Mouse (Mus musculus): ENCODE measurements at regions not wholly inside any gene's neighbourhood (a gene's known extent, or its start where the extent isn't known, plus 50 kb on each side); places are given as distances from the start of the nearest gene placed in this dataset.

- DNase-seq (ENCODE audit: low read depth, low spot score): no peak
These were observed 1020.5 kb downstream of the 9330182O14Rik start for GRCm38 (mm10) chr15:41154551-41155151.

- DNase-seq (ENCODE audit: low read depth, low spot score): no peak
These were observed 1021.0 kb downstream of the 9330182O14Rik start for GRCm38 (mm10) chr15:41155169-41155638.

- DNase-seq (ENCODE audit: low read depth, low spot score): no peak
These were observed 1023.6 kb downstream of the 9330182O14Rik start for GRCm38 (mm10) chr15:41157802-41158201.

GRCm38 (mm10) chr15:41162268-41162667 lies 1028.1 kb downstream of the 9330182O14Rik start:
- no peak for DNase-seq (ENCODE audit: low read depth, low spot score)

- no peak for DNase-seq (ENCODE audit: low read depth, low spot score)
These were observed 1028.6 kb downstream of the 9330182O14Rik start for GRCm38 (mm10) chr15:41162793-41163192.

GRCm38 (mm10) chr15:41163643-41164358 lies 1029.6 kb downstream of the 9330182O14Rik start:
- DNase-seq (ENCODE audit: low read depth, low spot score): peak; percentile 42

GRCm38 (mm10) chr15:41165534-41165933 lies 1031.4 kb downstream of the 9330182O14Rik start:
- DNase-seq (ENCODE audit: low read depth, low spot score): no peak

- no peak for DNase-seq (ENCODE audit: low read depth, low spot score)
These were observed 1056.6 kb downstream of the 9330182O14Rik start for GRCm38 (mm10) chr15:41190792-41191191.

GRCm38 (mm10) chr15:41193240-41193639 lies 1059.1 kb downstream of the 9330182O14Rik start:
- peak; percentile 15 for DNase-seq (ENCODE audit: low read depth, low spot score)

GRCm38 (mm10) chr15:41223801-41224200 lies 1089.6 kb downstream of the 9330182O14Rik start:
- DNase-seq (ENCODE audit: low read depth, low spot score): no peak

- peak; percentile 2 for DNase-seq (ENCODE audit: low read depth, low spot score)
These were observed 1098.4 kb downstream of the 9330182O14Rik start for GRCm38 (mm10) chr15:41232406-41233060.

Measured in telencephalon, adult 2 months (tissue).